Mouse (Mus musculus): ENCODE data around the gene Serpine3. TPM values are rescaled to one million over a fixed set of nuclear protein-coding genes. Genes with fewer than 3 reads are reported as not detected.

Serpine3 gene
- not detected for polyA plus RNA-seq (2014; fragmentation: Illumina TruSeq; extraction: RNeasy Lipid Tissue Mini Kit (QIAGEN cat#74804); ENCODE audit: low read depth, low replicate concordance)

DNA sequence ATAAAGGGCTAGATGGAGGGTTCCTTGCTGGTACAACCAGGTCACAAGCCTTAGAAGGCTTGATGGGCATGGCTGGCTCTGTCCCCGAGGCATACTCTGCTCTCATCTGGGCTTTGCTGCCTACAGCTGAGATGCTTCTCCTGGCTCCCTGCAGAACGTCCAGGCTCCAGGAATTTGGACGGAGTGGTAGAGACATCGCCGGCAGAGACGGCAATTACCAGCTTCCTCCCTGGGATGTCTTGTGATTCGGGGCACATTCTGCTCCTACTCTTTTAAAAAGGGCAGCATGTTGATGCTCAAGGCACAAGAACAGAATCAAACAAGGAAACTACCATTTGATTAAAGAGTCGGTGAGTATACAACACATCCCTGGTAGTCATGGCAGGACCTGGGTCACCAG is at the start of gene Serpine3:
Serpine3 (plus strand) TSS at position 301 of the 400 bp plus-strand sequence.

Other genes starting within 250 kb of the Serpine3 start
- gene Gucy1b2, start 207.4 kb upstream of the Serpine3 start, polyA plus RNA-seq (2014; fragmentation: Illumina TruSeq; extraction: RNeasy Lipid Tissue Mini Kit (QIAGEN cat#74804); ENCODE audit: low read depth, low replicate concordance) = 0.47 TPM
- 2.3 TPM for gene Fam124a, start 107.9 kb upstream of the Serpine3 start, polyA plus RNA-seq (2014; fragmentation: Illumina TruSeq; extraction: RNeasy Lipid Tissue Mini Kit (QIAGEN cat#74804); ENCODE audit: low read depth, low replicate concordance)
- not detected for gene Gm4131, start 96.7 kb upstream of the Serpine3 start, polyA plus RNA-seq (2014; fragmentation: Illumina TruSeq; extraction: RNeasy Lipid Tissue Mini Kit (QIAGEN cat#74804); ENCODE audit: low read depth, low replicate concordance)
- 95.1 TPM for gene Ints6, start 97.5 kb downstream of the Serpine3 start, polyA plus RNA-seq (2014; fragmentation: Illumina TruSeq; extraction: RNeasy Lipid Tissue Mini Kit (QIAGEN cat#74804); ENCODE audit: low read depth, low replicate concordance)
- gene Wdfy2, start 174.0 kb downstream of the Serpine3 start, polyA plus RNA-seq (2014; fragmentation: Illumina TruSeq; extraction: RNeasy Lipid Tissue Mini Kit (QIAGEN cat#74804); ENCODE audit: low read depth, low replicate concordance) = 55.2 TPM